In the genomic region with DNA sequence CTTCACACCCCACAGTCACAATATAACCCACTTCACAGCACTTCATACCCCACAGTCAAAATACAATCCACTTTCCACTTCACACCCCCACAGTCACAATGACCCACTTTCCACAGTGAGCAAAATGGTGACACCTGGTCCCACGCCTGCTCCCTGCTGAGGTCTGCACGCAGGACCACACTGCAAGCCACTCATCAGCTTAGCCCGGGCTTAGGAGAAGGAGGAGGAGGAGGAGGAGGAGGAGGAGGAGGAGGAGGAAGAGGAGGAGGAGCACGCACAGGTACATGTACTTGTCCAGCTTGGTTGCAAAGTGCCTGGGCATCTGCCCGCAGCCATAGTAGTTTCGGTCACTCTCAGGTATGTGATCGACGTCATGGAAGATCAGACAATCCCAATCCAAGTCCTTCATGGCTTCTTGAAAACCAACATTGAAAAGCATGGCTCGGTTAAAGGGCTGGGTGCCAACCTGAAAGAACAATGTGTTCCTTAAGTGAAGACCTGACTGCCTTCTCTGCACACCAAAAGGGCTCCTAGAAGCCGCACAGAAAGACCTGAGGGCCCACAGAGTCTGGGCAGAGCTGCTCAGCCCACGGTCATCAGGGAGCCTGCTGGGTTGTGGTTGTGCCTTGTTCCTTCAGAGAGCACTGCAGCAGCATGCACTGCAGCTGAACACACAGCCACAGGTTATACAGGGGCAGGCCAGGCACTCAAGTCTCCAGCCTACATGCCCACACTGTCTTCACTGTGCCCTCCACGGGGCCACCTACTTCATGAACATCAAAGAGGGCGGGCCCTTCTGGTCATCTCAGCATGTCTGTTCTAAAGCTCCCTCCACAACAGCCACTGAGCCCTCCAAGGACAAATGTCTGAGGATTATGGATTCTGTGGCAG, we compare ENCODE assay signal across 12 mouse cellular contexts. TPM values are rescaled to one million over a fixed set of nuclear protein-coding genes. Genes with fewer than 3 reads are reported as not detected.
DNase-seq lines count a peak whose midpoint lies in the region; ATAC-seq and TF ChIP-seq lines count a peak whose summit lies in the region.
"Had no signal": no experiment of that assay in that cellular context is flagged by ENCODE, and none has a peak within 500 bp of the region (broad histone marks: within the 10 kb centered on the region; RNA-seq: fewer than 3 reads in every experiment).

No protein-coding gene starts in this region.

- H3K4me3 ChIP-seq in kidney, adult 2 months (ENCODE audit: insufficient read depth, low read depth, low read length) = no peak overlapping the region
- no peak overlapping the region for H3K4me3 ChIP-seq in heart, embryonic 12.5 days
- H3K4me3 ChIP-seq: hindbrain, embryonic 12.5 days; layer of hippocampus, adult 2 months; liver, embryonic 12.5 days; myocyte had no signal

- peak; percentile 0 to 11 for DNase-seq in kidney, adult 8-10 months
- DNase-seq in kidney, adult 2 months = no peak
- DNase-seq in urinary bladder, postnatal 10 days (ENCODE audit: low spot score) = peak; percentile 4
- DNase-seq in urinary bladder, adult 2 months (ENCODE audit: low spot score) = no peak
- DNase-seq in frontal cortex, postnatal 10 days (ENCODE audit: low spot score in 2 of 2) = peak; percentile 3 to 5
- DNase-seq in Muller cell, postnatal 12 days (ENCODE audit: inconsistent ontology term) = no peak
- DNase-seq: retina, postnatal 1 day had no signal

- H3K36me3 ChIP-seq in kidney, adult 2 months (ENCODE audit: control insufficient read depth, insufficient read depth, low read length) = no peaks in the 10 kb centered on the region
- peaks cover 89% of the 10 kb centered on the region for H3K36me3 ChIP-seq in heart, embryonic 12.5 days

- no peak for ATAC-seq in heart, embryonic 12.5 days (ENCODE audit: insufficient number of reproducible peaks, low FRiP score)
- ATAC-seq: liver, embryonic 12.5 days had no signal

- TF ChIP-seq CTCF in kidney, adult 2 months (conservative IDR thresholded peaks at IDR 0.05; ENCODE audit: insufficient read depth, insufficient read length, low read depth, low read length) = no peak

- WGBS in kidney, adult 2 months = 77% methylated on average over 12 of the region's 13 CpGs
- WGBS in heart, embryonic 12.5 days = 90% methylated on average over 12 of the region's 13 CpGs

- no peaks in the 10 kb centered on the region for H3K27me3 ChIP-seq in kidney, adult 2 months (replicated peaks; ENCODE audit: control insufficient read depth, insufficient read depth, low read length)
- H3K27me3 ChIP-seq in heart, embryonic 12.5 days (replicated peaks) = no peaks in the 10 kb centered on the region
- H3K27me3 ChIP-seq: hindbrain, embryonic 12.5 days; liver, embryonic 12.5 days had no signal

- no peak overlapping the region for H3K9ac ChIP-seq in heart, embryonic 12.5 days
- H3K9ac ChIP-seq: hindbrain, embryonic 12.5 days; liver, embryonic 12.5 days had no signal

- no peak overlapping the region for H3K27ac ChIP-seq in kidney, adult 2 months (ENCODE audit: insufficient read depth, low read depth, low read length)
- H3K27ac ChIP-seq in heart, embryonic 12.5 days (ENCODE audit: poor library complexity, severe bottlenecking) = no peak overlapping the region
- H3K27ac ChIP-seq: hindbrain, embryonic 12.5 days; liver, embryonic 12.5 days had no signal

- no peak for TF ChIP-seq POLR2A in kidney, adult 2 months (IDR thresholded peaks at IDR 0.05; ENCODE audit: low read depth, low read length)

- no peaks in the 10 kb centered on the region for H3K9me3 ChIP-seq in heart, embryonic 12.5 days (replicated peaks)
- H3K9me3 ChIP-seq: hindbrain, embryonic 12.5 days; liver, embryonic 12.5 days had no signal

- no peak overlapping the region for H3K4me2 ChIP-seq in heart, embryonic 12.5 days
- H3K4me2 ChIP-seq: hindbrain, embryonic 12.5 days; liver, embryonic 12.5 days had no signal

- H3K4me1 ChIP-seq in kidney, adult 2 months (ENCODE audit: control insufficient read depth, insufficient read depth, low read length) = no peaks in the 10 kb centered on the region
- peaks cover 21% of the 10 kb centered on the region for H3K4me1 ChIP-seq in heart, embryonic 12.5 days (replicated peaks)

RNA-seq across cellular contexts. Expression of gene B4galt5, which starts 43.4 kb away (rescaled TPM):
- 51.5 and 54.2 TPM in 2 replicates for polyA plus RNA-seq in kidney, adult 2 months (2012; rRNA removed)
- polyA plus RNA-seq in urinary bladder, adult 2 months (2012; rRNA removed) = 12.6 and 28.4 TPM in 2 replicates
- polyA plus RNA-seq in heart, embryonic 12.5 days (2016; fragmentation: Nextera tagmentation; extraction: Ambion mirVana) = 14.9 and 21.1 TPM in 2 replicates

Comparison
In these comparisons a context has a peak if more than half of its experiments do, and no peak if none do; other contexts are left out.
1. DNase-seq: peak in kidney, adult 8-10 months (2 of 2), urinary bladder, postnatal 10 days (single experiment) and frontal cortex, postnatal 10 days (2 of 2); none in kidney, adult 2 months (single experiment), urinary bladder, adult 2 months (single experiment) and Muller cell, postnatal 12 days (single experiment).